Mouse (Mus musculus): ENCODE data around the gene Tmem59l. TPM values are rescaled to one million over a fixed set of nuclear protein-coding genes. Genes with fewer than 3 reads are reported as not detected.

Tmem59l gene
- polyA plus RNA-seq, 2 experiments from 2014 or later, result not detected

DNA sequence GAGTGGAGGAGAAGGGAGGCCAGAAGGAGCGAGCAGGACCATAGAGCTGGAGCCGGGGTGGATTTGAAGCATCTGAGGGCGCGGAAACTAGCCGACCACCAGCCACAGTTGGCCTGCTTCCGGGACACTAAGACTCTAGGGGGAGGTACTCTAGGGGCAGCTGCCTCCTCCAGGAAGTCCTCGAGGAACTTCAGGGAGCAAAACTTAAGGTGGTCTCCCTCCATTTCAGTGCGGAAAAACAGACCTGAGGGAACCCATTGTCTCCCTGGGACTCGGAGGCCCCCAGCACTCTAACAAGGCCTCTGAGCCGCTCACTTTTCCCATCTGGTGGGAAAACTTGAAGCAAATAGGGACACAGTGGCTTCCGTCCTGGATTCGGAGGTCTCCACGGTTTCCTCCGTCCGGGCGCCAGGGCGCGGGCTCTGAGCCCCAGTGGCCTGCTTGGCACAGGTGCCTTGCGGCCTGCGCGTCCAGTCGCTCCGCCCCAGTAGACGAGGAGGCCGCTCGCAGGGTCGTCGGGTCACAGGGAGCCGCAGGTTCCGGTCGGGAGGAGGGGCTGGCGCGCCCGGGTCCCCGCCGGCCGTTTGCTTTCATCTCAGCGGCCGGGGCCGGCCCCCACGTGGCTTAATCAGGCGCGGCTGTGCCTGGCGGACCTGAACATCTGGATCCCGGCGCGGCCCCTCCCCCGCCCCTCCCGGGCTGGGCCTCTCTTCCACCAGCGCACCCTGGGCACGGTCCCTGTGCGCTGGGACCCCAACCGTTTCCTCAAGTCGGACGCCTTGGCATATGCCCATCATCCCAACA, 1.0 kb upstream of the Tmem59l start:
- ATAC-seq, result no peak

DNA sequence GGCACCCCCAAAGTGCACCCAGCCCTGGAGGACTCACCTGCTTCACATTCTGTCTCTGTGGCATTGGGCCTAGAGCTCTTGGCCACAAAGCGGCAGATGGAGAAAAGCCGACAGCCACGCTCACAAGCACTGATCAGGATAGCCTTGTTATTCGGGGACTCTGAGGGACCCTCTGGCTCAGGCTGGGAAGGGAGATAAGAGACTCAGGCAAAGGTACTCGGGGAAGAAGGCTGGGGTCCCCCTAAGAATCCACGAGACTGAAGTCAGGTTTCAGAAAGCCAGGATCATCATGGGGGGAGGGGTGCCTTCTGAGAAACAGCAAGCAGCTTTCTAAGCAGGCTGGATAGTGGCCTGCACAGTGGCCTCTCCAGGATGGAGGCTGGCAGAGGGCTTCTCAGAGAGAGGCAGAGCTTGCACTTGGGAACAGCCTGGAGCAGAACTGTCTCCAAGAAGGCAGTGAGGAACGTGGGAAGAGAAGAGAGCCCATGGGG, 922 bp downstream of the Tmem59l start:
- no peak for ATAC-seq

DNA sequence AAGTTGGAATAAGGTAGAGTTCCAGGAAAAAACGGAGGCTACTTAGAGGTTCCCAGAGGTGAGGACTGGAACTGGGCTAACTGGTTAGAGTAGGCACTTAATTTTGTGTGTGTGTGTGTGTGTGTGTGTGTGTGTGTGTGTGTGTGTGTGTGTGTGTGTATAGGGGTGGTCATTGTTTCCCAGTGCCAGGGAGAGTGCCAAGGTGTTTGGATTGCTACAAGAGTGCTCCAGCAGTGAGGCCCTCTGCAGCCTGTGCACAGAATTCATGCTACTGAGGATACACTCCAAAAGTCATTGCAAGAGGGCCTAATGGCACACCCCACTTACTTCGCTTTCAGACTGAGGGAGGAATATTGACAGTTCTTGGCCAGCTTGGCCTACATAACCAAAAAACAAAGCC, 4.2 kb downstream of the Tmem59l start:
- no peak for ATAC-seq

DNA sequence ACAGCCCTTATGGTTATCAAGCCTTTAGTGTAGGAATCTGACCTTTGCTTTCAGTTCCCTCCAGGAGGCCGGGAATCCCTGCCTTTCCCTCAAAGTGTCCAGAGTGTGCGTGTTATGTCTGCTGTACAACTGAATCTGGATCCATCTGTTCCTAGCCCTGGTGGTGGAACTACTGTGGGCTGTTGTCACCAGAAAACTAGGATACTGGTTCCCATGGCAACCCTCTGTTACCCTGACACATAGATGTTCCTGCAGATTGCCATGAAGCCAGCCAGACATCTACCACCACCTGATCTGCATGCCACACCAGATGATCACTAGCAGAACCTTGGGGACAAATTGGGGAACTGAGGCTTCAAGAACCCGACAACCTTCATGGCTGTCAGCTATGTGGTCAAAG, 5.2 kb downstream of the Tmem59l start:
- no peak for ATAC-seq

DNA sequence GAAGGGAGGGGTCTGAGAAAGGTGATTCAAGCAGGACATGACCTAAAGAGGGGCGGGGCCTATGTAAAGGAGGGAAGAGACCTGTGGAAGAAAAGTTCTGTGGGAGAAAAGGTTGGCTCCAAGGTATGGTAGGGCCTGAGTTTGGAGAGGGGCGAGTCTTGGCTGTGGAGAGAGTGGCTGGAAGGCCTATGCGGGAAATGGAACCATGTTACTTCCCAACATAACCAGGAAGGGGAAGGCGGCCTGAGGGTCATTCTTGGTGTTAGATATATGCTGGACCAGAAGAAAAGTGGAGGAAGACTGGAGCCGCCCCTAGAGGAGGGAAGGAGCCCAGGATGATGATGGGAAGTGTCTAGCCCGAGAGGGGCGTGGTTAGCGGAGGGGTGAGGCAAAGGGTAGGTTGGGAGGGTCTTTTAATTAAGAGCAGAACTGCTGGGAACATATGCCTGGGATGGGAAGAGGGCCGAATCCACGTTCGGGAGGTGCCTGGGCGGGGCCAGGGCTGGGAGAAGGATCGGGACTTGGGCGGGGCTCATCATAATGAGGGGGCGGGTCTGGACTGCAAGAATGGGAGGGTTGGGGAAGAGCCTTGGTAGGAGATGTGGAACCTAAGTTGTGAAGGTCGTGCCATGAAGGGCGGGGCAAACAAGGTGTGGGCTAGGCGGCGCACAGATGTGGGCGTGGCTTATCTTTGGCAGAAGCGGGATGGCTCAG, 9.7 kb downstream of the Tmem59l start:
- ATAC-seq, result no peak

DNA sequence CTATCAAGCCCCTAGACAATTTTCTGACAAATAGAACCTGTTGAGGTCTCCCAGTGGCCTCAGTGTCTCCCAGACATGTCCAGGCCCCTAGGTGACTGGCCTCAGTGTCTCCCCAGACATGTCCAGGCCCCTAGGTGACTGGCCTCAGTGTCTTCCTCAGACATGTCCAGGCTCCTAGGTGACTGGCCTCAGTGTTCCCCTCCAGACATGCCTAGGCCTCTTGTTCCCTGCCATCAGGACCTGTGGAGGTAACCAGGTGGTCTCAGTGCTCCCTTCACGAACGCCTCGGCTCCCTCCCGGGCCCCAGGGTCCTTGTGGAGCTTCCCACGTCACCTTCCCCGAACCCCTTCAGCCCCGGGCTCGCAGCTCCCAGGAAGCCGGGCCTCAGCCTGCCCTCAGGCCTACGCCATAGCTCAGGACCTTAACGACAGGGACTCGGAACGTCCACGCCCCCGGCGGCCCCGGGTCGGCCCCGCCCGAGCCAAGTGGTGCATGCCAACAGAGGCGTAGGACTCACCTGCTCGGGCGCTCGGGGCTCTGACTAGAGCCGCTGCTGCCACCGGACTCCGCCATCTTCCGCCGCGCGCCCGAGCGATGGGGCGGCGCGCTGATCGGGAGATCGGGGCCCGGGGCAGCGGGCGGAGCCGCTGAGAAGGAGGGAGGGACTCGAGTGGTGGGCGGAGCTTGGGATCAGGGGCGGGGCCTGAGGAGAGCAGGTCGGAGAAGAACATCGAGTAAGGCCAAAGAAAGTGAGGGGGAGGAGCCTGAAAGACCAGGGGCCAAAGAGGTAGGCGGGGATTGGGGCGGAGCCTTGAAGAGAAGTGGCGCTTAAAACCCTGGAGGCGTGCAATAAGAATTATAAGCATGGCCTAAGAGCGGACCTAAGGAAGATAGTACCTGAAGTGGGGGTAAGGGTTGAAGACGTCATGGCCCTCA, 10.6 kb downstream of the Tmem59l start, which contains the start of gene Klhl26:
TSS of gene Klhl26 (minus strand) at position 636 of the 936 bp plus-strand sequence.
- ATAC-seq, result peak; percentile 96

DNA sequence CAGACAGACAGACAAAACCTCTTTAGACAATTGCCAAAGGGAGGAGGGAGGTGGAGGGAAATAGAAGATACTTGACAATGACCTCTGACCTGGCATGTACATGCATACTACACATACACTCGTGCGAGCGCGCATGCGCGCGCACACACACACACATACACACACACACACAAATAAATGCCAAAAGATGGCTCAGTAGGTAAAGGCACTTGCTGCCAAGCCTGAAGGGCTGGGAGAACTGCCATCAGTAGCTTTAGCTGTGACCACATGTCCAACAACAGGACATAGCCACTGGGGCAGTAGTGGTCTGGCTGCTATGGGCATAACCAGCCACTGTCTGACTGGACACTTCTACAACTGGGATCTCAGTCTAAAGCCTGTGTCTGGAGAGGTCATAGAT, 15.3 kb downstream of the Tmem59l start:
- no peak for ATAC-seq

DNA sequence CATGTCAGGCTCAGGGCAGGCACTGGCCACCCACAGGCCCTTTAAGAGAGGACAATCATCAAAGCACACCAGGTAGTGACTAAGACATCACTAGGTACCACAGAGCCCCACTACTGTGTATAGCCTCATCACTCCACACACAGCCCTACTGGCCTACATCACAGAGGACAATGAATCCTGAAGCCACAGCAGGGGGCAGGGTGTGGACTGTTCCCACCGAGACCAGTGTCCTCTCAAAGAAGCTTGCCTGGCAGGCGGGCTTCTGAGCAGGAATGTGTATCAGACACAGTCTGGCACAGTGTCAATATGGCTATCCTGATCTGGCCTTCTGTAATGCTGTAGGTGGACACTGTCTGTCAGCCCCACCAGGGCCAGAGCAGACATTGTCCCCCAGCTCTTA, 17.2 kb downstream of the Tmem59l start:
- no peak for ATAC-seq

DNA sequence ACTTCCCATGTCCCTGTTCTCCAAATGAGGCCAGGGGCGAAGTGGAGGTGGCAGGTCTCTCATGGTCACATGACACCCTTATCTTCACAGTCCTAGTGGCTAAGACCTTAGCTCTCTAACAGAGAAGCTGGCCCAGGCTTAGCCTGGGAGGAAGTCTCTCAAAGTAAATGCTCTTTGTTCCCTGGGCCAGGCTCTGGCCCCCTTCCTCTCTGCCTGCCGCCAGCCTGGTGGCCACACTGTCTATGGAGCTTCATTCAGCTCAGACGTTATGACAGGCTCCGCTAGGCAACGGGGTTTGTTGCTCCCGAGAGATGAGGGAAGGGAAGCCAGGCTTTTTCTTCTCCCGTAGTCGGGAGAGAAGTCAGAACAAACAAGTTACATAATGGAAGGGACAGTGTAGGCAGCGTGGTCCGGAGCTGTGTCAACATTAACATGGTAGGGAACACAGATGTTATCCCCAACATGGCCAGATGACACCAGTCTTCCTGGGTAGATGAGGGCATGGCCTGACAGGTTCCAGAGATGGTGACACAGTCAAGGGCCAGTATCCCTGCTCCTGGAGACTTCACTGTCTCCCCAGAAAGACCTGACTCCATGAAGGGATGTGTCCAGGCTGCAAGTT, 17.8 kb downstream of the Tmem59l start:
- ATAC-seq, result no peak

DNA sequence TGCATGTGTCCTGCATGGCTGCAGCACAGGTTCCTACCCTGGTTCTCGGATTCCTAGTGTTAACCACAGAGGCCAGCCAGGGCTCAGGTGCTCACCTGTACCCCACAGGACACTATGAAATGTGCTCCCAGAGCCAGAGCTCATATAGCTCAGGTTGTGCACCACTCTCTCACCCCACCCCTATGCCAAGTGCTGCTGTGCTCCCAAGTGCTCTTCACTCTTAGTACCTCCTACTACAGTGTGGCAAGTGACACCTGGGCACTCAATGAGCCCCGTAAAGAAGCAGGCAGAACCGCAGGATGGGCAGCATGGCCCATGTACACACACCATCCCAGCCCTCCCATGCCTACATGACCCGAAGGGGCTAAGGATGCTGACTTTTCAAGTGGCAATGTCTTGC, 18.4 kb downstream of the Tmem59l start:
- no peak for ATAC-seq

DNA sequence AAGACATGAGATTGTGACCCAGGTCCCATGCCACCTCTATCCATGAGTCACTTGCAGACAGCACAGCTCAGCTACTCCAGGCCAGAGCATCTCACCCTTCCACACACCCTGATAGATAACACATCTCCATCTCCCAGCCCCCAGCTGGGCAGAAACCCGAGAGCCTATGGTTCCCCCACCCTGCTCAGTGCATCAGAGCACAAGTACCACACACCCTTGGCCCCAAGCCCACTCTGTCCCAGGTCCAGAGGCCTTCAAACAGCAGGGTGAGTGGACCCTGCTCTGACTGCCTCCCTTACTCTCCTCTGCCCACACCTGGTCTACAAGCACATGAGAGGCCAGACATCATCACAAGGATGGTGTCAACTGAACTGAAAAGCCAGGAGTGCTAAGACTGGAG, 19.3 kb downstream of the Tmem59l start:
- no peak for ATAC-seq

DNA sequence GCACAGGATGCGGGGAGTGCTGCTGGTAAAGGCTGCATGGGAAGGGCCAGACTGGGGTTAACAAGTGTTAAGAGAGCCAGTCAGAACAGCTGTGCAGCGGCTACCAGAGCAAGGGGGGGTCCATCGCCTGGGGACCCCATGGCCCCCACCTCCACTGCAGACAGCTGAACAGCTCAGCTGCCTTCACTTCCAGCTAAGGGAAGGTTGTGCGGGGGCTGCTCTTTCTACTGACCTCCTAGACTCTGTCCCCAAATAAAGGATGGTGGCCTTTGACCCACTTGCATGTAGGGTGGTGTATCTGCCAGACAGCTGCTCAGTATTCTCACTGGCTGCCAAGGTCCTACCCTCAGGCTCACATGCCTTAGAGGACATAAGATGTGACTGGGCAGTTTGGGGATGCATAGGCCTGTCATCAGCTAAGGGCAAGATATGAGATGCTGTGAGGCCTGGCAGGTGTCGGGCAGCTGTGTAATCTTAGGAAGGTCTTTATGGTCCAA, 19.9 kb downstream of the Tmem59l start:
- ATAC-seq, result no peak

DNA sequence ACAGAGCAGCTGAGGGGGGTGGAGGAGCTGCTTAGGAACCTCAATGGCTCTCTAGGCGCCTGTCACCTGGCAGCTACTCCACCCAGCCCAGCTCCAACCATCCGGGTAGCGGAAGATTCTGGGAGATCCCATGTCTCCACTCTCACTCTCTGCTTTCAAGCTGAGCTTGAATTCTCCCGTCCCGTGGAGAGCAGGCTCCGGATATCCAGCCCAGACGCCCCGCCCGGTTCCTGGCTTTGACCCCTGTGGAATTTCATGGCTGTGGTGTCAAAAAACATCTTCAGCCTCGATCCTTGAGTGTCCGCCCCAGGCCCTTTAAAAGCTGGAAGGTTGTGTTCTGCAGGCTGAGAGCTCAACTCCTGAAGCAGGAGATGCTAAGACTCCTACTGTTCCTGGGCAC, 20.4 kb downstream of the Tmem59l start:
- ATAC-seq, result no peak

DNA sequence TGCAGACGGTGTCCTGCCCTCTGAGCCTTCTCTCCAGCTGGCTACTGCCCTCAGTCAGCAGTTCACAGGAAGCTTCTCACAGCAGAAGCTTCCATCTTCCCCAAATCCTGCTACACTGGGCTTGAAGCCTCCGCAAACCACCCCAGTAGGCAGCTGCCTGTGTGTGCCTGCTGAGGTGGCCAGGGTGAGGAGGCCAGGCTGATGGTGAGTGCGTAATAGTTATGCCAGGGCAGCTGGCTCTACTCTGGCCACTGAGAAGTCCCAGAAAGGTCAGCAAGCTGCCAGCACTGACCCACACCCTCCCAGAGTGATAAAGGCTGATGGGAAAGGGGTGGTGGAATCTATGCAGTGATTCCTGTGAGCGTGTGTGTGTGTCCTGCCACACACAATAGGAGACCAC, 20.9 kb downstream of the Tmem59l start:
- no peak for ATAC-seq

DNA sequence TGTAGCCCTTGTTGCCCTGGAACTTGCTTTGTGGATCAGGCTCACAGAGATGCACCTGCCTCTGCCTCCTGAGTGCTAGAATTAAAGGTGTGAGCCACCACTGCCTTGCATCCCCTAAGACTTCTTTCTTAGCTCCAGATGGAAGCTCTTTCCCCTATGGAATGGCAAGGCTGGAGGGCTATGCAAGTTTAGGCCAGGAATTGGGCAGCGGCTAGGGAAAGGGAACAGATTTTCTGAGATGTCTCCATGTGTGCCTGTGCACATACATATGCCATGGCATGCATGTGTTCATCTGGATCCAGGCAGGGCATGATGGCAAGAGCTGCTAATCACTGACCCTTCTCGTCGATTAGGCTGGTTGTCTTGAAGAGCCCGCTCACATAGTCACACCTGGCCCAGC, 21.5 kb downstream of the Tmem59l start:
- no peak for ATAC-seq

DNA sequence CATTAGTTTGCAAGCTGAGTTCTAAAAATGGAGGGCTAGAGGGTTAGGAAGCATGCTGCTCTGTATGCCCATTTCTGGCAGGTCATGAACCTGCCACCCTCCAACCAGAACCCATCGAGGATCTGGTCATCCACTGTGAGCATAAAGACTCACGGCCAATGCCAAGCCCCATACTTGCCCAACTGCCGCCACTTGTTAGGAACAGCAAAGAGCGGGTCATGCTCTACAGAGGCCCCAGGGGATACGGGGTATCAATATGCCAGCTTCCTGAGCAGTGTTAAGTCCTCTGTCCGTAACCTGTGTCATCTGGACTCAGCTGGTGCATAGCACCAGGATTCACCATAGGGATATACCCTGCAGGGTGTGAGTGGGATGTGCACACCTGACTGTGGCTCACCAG, 23.0 kb downstream of the Tmem59l start:
- no peak for ATAC-seq

DNA sequence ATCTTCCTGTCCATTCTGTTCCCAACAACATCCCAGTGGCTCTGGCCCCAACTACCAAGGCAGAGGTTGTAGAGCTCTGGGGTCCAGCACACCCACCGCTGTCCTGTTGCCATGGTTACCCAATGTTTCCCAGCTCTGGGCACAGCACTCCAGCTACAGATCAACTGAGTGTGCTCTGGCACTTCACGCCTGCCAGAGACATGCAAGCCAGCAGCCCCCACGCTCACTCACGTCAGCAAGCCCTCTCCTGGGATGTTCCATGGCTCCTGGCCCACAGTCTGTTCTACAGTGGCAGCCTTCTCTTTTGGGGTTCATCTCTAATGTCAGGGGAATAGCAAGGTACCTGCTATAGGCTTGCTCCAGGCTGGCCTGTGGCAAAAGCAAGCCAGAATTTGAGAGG, 23.9 kb downstream of the Tmem59l start:
- no peak for ATAC-seq

DNA sequence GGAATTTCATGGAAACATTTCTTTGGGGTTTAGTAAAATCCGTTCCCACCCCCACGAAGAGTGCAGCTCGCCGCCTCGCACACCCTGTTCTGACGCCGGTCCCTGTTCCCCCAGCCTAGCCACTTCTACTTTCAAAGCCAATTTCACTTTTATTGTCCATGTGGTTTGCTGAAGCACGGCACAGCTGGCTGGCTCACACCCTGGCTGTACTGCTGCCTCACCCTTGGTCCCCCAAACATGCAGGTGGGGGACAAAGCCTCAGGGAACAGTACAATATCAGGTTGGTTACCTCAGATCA, 24.7 kb downstream of the Tmem59l start:
- no peak for ATAC-seq

DNA sequence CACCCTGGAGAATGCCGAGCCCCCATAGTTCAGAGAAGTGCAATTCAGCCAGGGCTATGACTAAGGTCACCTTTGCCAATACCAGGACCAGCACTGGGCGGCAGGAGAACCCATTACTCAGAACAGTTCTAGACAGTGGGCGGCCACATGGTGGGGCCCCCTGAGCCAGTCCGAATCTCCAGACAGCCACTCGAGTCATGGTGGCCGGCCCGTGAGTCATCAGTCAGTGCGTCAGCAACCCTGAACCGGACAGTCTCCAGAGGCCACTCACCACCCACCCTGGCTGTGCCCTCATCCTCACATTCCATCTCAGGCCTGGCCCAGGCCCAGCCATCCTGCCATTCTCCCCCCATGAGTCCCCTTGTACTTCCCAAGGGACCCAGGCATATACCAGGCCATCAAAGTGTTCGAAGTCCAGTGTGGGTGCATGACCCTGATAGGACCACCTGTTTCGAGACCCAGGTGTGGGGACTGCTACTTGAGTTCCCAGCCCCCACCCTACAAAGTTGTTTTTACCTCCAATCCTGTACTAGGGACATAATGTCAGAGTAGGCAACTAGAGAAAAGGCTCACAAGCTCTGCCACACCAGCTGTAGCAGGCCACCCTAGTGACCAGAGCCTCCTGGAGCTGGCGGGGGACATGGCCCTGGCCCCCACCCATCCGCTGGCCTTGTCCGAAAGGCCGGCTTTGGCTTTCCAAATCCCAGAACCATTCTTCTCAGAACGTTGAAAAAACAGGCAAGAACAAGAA, 25.2 kb downstream of the Tmem59l start:
- ATAC-seq, result no peak

DNA sequence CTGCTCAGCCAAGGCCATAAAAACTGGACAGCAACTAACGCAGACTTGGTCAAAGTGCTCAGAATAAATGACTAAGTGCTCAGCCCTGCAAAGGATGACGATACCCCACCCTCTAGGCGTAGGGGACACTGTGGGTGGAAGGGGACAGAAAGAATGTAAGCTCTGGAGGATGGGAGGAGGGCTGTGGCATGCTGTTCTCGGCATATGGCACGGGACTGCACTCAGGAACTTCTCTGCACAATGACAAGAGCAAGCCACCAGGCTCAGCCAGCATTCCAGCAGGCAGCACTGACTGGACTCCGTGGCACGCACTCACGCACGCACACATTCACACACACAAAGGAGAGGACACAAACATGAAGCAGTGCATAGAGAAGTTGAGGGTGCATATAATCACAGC, 26.6 kb downstream of the Tmem59l start:
- ATAC-seq, result no peak

DNA sequence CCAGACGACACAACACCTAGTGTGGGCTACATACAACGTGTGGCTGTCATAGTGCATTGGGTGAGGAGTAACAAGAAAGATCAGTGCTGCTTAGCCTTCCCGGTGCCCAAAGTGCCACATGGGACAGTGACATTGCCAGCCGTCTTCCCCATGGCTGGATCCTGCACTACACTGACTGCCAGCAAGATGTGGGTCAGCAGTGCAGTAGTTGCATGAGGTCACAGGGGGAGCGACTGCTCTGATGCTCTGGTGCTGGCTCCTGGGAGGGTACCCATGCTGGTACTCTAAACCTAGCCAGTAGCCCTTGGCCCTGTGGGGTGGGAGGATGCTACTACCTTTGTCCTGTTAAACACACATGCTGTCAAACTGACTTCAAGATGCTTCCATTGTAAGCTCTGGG, 27.0 kb downstream of the Tmem59l start:
- ATAC-seq, result no peak

DNA sequence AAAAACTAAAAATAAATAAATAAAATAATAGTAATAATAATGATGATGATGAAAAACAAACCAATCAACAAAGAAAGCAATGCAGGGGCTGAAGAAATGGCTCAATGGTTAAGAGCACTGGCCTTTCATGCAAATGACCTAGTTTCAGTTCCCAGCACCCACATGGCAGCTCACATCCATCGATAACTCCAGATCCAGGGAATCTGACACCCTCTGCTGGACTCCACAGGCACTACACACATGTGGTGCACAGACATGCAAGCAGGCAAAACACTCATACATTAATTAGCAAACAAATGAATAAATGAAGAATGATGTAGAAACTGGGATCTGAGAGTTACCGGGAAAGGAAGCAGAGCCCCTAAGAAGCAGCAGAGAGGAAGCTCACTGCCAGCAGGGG, 27.5 kb downstream of the Tmem59l start:
- ATAC-seq, result no peak
